Mouse (Mus musculus) lung, adult 2 months (tissue): ENCODE measurements around the gene Fate1. TPM values are rescaled to one million over a fixed set of nuclear protein-coding genes. Genes with fewer than 3 reads are reported as not detected.
"Not testable (repeated sequence)": the region's sequence is repeated elsewhere in the genome, so short reads cannot be mapped to it uniquely, and the experiment has no call there.

Experiments used
- DNase-seq: peaks from one replicate; pipeline ENCODE4 v3.0.0; 2022
- H3K4me1 ChIP-seq: fragments of 200-500 bp; 2 replicates; pipeline ENCODE4 v1.6.1; 2011; ENCODE audit warnings: low read length; ENCODE audit not compliant: control insufficient read depth, insufficient read depth
- H3K4me3 ChIP-seq: fragments of 200-500 bp; replicated peaks from 2 replicates; pipeline ENCODE3; 2011; ENCODE audit warnings: low read depth, mild to moderate bottlenecking, control low read depth, low read length; ENCODE audit errors: extremely low read depth
- CTCF ChIP-seq: fragments of 200-500 bp; IDR thresholded peaks from 2 replicates; pipeline ENCODE4 v1.5.1; 2011; ENCODE audit warnings: mild to moderate bottlenecking, low read length, control low read depth; ENCODE audit not compliant: insufficient read depth
- POLR2A ChIP-seq: fragments of 200-500 bp; IDR thresholded peaks from 2 replicates; pipeline ENCODE4 v1.6.1; 2011; ENCODE audit warnings: low read depth, mild to moderate bottlenecking, control low read depth, low read length, borderline replicate concordance; ENCODE audit errors: extremely low read depth
- WGBS: fragments of 180-500 bp; shearing (Covaris S2); methylation state at CpG from one replicate; pipeline ENCODE4 v1.1.7; 2018; 5-methylcytosine and 5-hydroxymethylcytosine counted together
- polyA plus RNA-seq: library from polyadenylated mRNA; depleted of rRNA; stranded (reverse); fragments of >200 nt; gene quantifications from 2 replicates; pipeline ENCODE4 v1.2.3, GENCODE M21; 2012; rRNA removed

The Fate1 gene
- polyA plus RNA-seq = not detected in 2 replicates

GRCm38 (mm10) chrX:71972686-71973085, at the start of gene Fate1:
Fate1 (plus strand) TSS chrX:71972986.
- WGBS = 64% methylated on average over 2 of the region's 2 CpGs
- Histone ChIP-seq H3K4me1 (no peaks in the 10 kb centered on the region), H3K4me3 (no peak within 1 kb of the TSS)
- TF ChIP-seq POLR2A (no peak), CTCF (no peak)
- no peak for DNase-seq

GRCm38 (mm10) chrX:71946631-71947030, 26.2 kb upstream of the Fate1 start:
- 22% methylated on average over 3 of the region's 3 CpGs for WGBS
- no peak overlapping the region for H3K4me3 ChIP-seq
- no peaks in the 10 kb centered on the region for H3K4me1 ChIP-seq
- peak; percentile 33 for DNase-seq
- TF ChIP-seq POLR2A (no peak), CTCF (peak; percentile 22; the same call in 1 of the 2 replicates)

- no peak for TF ChIP-seq POLR2A
- no peak for TF ChIP-seq CTCF
- Histone ChIP-seq H3K4me3 (no peak overlapping the region), H3K4me1 (no peaks in the 10 kb centered on the region; the same call in 1 of the 2 replicates)
- no peak for DNase-seq
These were observed 14.4 kb upstream of the Fate1 start for GRCm38 (mm10) chrX:71958366-71958765.

GRCm38 (mm10) chrX:71962073-71963051, 10.4 kb upstream of the Fate1 start, which contains the start of gene Prrg3:
Prrg3 (plus strand) TSS chrX:71962624.
- WGBS = 33% methylated on average over 71 of the region's 72 CpGs
- Histone ChIP-seq H3K4me1 (no peaks in the 10 kb centered on the region; the same call in 1 of the 2 replicates), H3K4me3 (peak within 1 kb of the TSS; percentile 61)
- DNase-seq = peak; percentile 34
- no peak for TF ChIP-seq CTCF
- no peak for TF ChIP-seq POLR2A

- no peak for TF ChIP-seq CTCF
- no peak for TF ChIP-seq POLR2A
- no peak for DNase-seq
- no peaks in the 10 kb centered on the region; the same call in 1 of the 2 replicates for H3K4me1 ChIP-seq
- 46% methylated on average over 9 of the region's 9 CpGs for WGBS
- peak overlapping the region; percentile 61 for H3K4me3 ChIP-seq
These were observed 9.4 kb upstream of the Fate1 start for GRCm38 (mm10) chrX:71963275-71963912.

- no peak for DNase-seq
- 69% methylated on average over 1 of the region's 1 CpGs for WGBS
- no peak overlapping the region for H3K4me3 ChIP-seq
- TF ChIP-seq POLR2A = no peak
- TF ChIP-seq CTCF = no peak
- no peaks in the 10 kb centered on the region; the same call in 1 of the 2 replicates for H3K4me1 ChIP-seq
These were observed 4.6 kb upstream of the Fate1 start for GRCm38 (mm10) chrX:71968216-71968615.

- no peaks in the 10 kb centered on the region for H3K4me1 ChIP-seq
- no peak overlapping the region for H3K4me3 ChIP-seq
- no peak for DNase-seq
- WGBS = 67% methylated on average over 6 of the region's 6 CpGs
- TF ChIP-seq POLR2A (no peak), CTCF (no peak)
These were observed 4.0 kb upstream of the Fate1 start for GRCm38 (mm10) chrX:71968816-71969215.

GRCm38 (mm10) chrX:71971325-71971724, 1.5 kb upstream of the Fate1 start:
- H3K4me1 ChIP-seq = no peaks in the 10 kb centered on the region
- no peak overlapping the region for H3K4me3 ChIP-seq
- DNase-seq = no peak
- WGBS = 74% methylated on average over 5 of the region's 5 CpGs
- TF ChIP-seq POLR2A (no peak), CTCF (no peak)

- H3K4me3 ChIP-seq, H3K4me1 ChIP-seq, DNase-seq: not testable (repeated sequence)
These were observed 4.9 kb downstream of the Fate1 start for GRCm38 (mm10) chrX:71977681-71978080.

- H3K4me1 ChIP-seq = no peaks in the 10 kb centered on the region
- TF ChIP-seq CTCF (no peak), POLR2A (no peak)
- WGBS = 62% methylated on average over 3 of the region's 3 CpGs
- no peak for DNase-seq
- H3K4me3 ChIP-seq = no peak overlapping the region
These were observed 7.7 kb downstream of the Fate1 start for GRCm38 (mm10) chrX:71980443-71980842.
